Mouse (Mus musculus): Measurements from ENCODE around the gene Ptgis.

Ptgis gene

DNA sequence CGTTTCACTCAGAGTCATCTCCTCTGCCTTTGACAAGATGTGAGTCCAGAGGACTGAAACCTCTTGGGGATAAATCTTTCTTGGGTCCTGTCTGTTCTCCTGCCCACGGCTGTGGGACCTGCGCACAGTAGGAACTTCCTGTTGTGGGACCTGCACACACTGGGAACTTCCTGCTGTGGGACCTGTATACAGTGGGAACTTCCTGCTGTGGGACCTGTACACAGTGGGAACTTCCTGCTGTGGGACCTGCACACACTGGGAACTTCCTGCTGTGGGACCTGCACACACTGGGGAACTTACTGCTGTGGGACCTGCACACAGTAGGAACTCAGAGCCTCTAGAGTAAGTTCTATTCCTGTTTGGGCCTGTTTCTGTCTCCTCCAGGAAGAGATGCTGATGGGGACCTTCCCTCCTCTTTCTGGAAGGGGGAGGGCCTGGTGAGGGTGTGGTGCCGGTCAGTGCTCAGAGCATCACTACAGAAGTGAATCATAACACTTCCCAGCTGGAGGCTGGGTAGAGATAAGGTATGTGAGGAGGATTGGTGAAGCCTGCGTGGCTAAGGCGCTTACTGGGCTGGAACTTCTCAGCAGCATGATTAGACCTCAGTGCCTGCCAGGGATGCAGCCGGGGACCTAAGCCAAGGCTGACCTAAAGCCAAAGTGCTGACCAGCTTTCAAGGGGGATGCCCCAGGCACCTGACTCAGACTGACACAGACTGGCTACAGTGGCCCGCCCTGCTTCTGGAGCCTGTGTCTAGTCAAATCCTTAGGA lies 22.8 kb upstream of the Ptgis start:
- DNase-seq (ENCODE audit: low read depth, low spot score) = peak; percentile 97

DNA sequence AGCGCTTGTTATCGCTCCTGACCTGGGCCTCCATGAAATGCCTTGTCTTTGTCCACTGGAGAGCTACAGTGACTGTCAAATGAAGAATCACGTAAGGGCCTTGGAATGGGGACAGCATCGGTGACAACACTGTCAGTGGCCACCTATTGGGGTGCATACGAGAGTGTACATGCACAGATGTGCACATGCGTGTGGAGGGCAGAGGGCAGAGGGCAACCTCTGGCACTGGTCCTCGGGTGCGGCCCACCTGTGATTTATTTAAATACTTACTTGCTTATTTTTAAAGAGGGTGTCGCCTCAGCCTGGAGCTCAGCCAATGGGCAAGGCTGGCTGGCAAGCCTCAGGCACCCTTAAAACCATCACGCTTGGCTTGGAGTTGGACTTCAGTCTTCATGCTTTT lies 22.0 kb upstream of the Ptgis start:
- no peak for DNase-seq (ENCODE audit: low read depth, low spot score)

DNA sequence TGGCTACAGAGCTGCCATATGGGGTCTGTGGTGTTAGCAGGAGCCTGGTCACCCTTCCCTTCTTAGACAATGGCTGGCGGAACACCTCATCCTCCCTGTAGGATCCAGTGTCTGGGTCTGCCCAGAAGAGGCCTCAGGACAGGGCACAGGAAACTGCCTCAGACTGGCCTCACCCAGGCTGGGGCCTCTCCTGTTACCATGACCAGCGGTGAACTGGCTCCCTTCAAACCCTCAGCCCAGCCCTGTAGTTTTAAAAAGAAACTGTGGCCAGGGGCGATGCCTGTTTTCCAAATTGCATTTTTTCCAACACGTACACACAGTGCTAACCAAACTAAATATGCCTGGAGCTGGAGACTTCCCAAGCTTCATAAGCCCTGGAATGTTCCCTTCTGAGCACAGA lies 20.7 kb upstream of the Ptgis start:
- DNase-seq (ENCODE audit: low read depth, low spot score) = peak; percentile 46

DNA sequence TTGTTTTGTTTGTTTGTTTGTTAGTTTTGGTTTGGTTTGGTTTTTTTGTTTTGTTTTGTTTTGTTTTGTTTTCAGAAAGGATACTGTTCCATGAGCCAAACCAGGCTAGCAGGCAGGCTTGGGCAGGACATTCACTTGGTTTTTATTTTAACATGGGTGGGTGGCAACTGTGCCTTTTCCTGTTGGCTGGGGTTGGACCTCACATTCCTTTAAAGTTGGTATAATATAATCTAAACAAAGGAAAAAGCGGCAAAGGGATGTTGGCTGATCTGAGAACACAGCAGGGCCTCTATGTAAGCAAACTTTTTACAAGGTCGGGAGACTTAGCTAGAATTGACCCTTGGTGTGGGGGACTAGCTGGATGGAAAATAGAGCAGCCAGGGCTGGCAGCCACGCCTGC lies 17.4 kb upstream of the Ptgis start:
- DNase-seq (ENCODE audit: low read depth, low spot score) = no peak

DNA sequence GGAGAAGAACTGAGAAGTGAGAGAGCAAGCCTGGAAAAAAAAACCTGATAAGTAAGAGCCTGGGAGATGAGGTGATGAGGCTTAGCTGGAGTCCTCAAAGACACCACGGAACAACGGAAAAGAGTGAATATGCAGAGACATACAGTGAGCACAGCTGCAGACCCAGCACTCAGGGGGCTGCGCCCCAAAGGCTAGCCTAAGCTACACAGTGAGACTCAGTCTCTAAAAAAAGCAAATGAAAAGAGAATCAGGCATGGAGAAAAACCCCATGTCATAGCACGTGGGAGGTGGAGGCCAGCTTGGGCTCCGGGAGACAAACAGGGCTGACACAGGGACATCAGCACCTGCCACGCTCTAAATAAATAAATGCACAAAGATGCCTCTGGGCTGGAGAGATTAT lies 14.4 kb upstream of the Ptgis start:
- DNase-seq (ENCODE audit: low read depth, low spot score) = no peak

DNA sequence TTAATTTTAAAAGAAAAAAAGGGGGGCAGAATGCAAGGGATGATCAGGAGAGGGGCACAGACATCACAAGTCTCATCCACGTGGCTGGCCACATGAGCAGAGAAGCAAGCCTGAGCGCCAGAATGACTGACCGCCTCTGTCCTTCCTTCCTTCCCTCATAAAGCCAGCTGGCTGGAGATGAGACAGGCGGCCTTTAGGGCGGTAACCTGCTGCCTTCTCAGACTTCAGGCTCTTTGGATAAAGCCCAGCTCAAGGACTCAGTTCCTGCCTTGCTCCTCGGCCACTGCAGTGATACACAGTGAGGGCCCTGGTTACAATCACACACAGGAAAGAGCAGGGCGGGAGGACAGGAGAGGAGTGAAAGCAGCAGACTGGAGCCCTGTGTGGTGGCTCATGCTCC lies 13.8 kb upstream of the Ptgis start:
- DNase-seq (ENCODE audit: low read depth, low spot score) = no peak

DNA sequence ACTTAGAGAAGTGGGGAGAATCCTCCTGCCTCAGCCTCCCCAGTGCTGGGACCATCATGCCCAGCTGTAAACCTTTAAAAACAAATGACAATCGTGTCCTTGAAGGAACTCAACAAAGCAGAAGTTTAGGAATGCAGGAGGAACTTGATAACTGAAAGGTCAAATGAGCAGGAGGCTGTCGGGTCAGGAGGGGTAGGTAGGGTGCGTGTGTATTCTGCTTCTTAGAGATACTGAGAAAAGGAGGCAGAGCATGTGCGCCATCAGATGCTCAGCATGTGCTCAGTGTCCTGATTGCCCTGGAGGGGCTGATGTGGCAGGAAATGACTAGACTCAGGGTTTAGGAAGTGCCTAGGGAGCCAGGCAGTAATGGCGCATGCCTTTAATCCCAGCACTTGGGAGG lies 13.1 kb upstream of the Ptgis start:
- DNase-seq (ENCODE audit: low read depth, low spot score) = no peak

DNA sequence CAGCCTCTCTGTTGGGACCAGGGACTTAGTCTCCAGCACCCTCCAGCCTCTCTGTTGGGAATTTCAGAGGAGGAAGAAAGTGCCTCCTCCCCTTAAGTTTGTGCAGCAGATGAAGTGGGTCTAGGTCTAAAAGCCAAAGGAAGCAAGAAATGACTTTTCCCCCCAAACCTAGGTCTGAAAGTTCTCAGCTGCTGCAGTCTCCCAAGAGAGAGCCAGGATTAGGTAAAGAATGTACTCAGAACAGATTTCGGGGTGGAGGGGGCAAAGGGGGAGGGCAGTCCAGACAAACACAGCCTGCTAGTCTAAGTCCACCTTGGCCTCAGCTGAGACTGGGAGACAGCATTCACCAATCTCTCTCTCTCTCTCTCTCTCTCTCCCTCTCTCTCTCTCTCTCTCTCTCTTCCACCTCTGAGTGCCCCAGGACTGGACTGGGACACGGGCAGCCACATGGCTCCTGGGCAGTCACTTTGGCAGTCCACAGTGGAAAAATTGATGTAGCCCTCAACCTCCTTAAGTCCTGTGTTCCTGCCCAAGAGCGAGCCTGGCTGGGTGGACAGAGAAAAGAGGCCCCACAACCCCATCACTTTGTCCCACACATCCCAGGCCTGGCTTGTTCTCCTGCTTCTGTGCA lies 11.8 kb upstream of the Ptgis start:
- DNase-seq (ENCODE audit: low read depth, low spot score) = no peak

DNA sequence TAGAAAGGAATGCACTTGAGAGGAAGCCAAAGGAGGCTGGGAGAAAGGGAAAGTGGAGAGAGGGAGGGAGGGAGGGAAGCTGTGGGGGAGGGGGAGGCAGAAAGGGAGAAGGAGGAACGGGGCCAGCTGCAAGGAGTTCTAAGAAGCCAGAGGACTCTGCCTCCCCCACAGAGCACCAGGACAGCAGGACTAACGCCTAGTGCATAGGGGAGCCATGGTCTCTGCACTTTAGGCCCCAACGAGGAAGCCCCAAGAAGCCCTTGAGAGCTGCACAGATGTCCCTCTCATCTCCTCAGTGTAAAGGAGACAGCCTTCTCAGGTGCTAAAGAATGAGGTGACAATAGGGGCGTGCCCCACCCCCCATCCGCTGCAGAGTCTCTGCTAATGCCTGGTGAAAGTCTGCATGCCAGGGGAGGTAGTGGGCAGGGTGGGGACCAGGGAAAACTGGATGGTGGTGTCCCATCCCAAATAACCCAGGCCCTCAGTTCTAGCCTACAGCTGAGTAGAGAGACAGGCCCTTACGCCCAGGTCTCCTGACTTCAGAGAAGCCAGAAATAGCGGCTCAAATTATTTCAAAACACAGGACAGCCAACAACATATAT lies 10.4 kb upstream of the Ptgis start:
- DNase-seq (ENCODE audit: low read depth, low spot score) = peak; percentile 57

DNA sequence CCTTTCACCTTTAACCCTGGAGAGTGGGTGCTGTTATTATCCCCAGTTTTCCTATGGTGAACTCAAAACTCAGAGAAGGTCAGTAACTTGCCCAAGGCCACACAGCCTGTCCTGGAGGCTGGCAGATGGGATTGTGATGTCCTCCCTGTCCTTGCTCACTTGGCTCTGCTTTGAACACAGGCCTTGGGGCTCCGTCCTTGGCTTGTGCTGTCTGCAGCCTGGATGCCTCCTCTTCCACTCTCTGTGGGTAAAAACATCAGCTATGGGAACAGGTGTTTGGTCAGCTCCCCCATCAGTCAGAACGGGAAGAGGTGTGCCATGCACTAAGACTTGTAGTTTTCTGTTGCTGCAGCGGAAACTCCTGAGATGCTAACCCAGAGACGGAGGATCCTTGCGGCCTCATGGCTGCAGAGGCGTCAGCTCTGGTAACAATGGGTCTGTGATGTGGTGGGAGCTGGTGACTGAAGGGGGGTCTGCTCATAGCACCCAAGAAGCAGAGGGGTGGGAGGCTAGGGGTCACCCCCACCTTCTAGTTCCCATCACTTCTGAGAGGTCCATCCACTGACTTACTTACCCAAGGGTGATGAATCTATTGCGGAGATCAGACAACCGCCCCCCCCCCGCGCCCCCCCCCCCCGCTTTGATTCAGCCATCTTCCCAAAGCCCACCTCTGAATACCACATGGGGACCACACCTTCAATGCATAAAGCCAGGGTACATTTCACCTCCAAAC lies 9.8 kb upstream of the Ptgis start:
- DNase-seq (ENCODE audit: low read depth, low spot score) = no peak

DNA sequence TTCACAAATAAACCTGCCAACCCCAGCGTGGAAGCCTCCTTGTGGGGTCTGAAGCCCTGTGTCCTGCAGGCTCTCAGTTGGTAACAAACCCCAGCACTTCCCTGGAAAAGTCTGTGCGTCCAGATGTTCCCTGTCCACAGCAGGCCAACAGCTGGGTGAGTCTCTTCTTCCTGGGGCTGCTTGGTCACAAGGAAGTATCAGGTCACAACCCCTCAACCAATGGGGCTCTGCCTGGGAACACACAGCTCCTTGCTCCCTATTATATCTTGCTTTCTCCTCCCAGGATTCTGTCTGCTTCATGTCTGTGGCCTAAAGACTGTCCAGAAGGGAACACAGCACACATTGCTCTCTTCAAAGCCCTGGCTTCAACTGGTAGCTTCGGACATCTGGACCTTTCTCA lies 9.2 kb upstream of the Ptgis start:
- DNase-seq (ENCODE audit: low read depth, low spot score) = no peak

DNA sequence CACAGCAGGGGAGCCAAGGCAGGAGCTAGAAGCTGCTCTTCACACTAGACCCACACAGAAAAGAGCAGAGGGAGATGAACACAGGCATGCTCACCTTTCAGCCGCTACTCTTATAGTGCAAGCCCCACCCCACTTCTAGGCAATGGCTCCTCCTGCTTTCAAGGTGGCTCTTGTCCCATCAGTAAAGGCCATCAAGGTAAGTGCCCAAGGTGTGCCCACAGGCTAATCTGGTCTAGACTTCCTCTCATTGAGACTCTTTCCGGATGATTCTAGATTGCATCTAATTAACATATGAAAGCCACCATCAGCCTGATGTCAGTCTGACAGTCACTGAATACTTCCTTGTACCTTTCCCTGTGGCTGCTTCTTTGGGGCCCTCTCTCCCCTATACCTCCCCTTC lies 7.4 kb upstream of the Ptgis start:
- no peak for DNase-seq (ENCODE audit: low read depth, low spot score)

DNA sequence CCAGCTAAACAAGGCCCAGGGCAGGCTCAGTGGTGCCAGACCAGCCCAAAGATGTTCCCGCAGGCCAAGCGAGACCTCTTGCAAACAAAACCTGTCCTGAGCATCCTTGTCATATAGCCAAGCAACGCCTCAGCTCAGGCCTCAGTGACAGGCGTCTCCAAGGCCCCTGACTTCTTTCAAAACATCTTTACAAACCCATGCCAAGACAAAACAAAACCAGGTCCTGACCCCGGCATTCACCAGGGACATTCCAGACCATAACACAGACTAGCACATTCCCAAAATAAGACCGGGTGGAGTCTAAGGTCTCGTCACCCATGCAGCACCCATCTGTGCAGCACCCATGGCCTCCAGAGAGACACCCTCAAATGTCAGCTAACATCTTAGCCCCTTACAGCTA lies 6.3 kb upstream of the Ptgis start:
- DNase-seq (ENCODE audit: low read depth, low spot score) = no peak

DNA sequence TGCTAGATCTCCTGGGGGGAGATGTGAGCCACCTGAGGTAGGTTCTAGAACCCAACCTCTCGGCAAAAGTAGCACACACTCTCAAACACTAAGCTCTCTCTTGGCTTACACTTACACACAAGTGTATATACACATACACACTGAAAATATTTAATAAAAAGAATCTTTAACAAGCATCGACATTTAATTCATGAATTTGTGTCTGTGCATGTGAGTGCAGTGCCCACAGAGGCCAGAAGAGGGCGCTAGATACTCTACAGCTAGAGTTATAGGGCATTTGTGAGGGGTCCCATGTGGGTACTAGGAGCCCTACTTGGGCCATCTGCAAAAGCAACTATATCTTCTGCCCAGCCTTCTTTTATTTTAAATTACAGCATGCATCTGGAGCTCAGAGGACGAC lies 4.5 kb upstream of the Ptgis start:
- DNase-seq (ENCODE audit: low read depth, low spot score) = no peak

DNA sequence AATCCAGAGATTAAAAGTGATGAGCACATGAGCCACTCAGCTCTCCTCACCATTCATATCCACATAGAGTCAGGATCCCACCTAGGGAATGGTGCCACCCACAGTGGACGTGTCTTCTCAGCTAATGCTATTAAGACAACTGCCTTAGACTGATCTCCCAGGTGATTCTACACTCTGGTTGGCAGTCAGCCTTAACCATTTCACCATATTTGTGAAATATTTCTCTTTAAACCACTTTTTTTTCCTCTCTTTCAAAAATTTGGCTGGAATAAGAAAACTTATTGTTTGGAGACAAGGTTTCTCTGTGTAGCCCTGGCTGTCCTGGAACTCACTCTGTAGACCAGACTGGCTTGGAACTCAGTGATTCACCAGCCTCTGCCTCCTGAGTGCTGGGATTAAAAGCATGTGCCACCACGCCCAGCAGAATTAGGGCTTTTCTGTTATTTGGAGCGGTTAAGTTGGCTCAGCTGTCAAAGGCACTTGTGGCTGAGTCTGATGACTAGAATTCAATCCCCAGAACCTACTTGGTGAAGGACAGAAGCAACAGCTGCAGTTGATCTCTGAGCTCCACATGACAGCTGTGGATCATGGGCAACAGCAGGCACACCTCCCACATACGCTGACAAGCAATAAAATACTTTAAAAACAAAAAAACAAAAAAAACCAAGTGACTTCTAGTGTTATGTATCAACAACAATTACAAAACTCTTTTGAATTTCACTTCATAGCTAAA lies 3.6 kb upstream of the Ptgis start:
- no peak for DNase-seq (ENCODE audit: low read depth, low spot score)

DNA sequence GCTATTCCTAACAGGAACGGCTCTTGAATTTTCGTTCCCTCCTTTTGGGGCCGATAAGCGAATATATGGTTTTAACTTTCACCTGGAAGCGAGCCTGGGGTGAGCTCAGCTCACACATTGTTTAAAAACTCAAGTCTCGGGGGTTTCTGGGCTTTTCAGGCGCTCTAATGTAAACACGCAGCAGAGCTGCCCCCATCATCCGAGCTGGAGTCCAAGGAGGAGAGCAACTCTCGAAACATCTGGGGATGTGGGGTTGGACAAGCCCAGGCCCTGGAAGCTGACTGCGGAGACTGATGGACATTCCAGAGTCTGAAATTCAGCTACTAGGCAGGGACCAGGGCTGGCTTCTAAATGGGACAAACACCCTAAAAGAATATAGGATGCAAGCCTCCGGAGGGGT lies 1.1 kb downstream of the Ptgis start:
- DNase-seq (ENCODE audit: low read depth, low spot score) = peak; percentile 38

DNA sequence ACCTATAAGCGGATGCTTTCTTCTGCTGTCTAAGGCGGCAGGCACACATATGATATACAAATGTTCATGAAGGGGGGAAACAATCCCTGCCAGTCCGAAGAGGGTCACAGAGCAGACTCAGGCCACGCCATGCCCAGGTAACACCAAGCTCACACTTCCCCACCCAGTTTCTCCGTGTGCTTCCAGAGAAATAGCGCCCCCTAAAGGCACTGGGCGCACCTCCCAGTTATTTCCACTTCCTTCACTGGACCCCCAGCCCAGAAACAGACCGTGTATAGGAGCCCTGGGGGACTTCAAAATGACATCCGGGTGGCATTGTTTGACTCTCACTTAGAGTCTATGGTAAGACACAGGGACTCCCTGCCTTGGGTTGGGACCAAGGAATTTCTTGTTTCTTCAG lies 3.2 kb downstream of the Ptgis start:
- no peak for DNase-seq (ENCODE audit: low read depth, low spot score)

DNA sequence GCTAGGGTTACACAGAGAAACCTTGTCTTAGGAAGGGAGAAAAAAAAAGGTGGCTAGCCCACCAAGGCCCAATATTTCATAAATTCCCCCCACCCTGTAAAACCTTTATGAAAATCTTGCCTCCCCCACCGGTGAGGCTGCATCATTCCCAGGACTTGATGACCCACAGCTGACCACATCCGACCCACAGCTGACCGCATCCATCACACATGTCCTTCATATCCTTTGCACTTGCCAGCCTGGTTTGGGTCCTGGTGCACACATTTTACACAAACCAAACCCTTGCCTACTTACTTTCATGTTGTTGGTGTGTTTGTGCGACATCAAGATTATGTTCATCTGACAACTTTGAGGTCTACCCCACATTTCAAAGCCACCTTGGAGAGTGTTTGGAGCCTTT lies 4.2 kb downstream of the Ptgis start:
- no peak for DNase-seq (ENCODE audit: low read depth, low spot score)

DNA sequence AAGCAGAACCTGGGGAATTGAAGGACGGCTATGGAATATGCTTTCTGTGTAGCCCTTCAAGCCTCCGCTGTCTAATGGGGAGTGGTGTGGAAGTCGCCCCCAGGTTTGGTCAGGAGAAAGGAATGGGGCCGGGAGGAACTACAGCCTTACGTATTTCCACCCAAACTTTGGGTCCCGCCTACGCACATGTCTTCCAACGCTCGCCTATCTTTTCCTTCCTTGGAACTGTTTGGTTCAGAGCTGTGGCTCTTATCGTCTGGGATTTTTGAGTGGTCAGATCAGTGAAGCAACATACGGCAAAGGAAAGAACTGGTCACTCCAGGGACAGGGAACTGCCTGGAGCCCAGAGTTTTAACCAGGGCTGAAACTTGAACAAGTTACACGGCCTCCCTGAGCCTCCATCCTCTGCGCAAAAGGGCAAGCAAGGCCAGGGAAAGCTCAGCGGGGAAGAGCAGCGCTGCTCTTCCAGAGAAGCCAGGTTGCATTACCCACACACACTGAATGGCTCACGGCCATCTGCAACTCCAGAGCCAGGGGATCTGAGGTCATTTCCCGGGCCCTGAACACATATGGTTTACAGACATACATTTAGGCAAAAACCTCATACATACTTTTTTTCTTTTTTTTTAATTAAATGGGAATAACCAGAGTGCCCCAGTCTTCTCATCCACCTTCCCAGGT lies 4.9 kb downstream of the Ptgis start:
- DNase-seq (ENCODE audit: low read depth, low spot score) = peak; percentile 61

DNA sequence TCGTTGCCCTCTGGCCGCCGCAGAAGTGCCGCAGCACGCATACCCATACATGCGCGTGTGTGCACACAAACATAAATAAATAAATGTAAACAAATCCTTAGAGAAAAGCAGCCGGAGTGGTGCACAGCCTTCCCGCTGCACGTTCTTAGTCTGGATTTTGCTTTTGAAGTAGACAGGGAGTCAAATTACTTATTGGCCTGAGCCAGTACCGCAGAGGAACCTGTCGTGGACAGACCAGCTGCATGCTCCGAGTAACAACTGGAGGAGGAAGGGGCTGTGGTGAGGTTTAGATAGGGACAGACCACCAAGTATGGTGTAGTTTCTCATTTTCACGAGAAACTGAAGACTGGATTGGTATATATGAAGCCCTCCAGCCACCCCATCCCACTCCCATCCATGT lies 6.6 kb downstream of the Ptgis start:
- DNase-seq (ENCODE audit: low read depth, low spot score) = no peak

DNA sequence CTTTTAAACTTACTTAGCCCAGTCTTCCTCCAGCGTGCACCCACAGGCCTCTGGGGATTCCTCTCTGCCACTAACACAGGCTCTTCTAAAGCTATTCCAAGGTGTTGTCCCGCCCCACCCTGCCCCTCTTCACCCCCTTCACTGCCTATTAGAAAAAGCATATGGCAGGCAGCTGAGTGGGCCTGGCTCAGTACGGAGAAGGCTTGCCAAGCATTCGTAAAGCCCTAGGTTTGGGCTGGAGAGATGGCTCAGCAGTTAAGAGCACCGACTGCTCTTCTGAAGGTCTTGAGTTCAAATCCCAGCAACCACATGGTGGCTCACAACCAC lies 7.4 kb downstream of the Ptgis start:
- no peak for DNase-seq (ENCODE audit: low read depth, low spot score)
